Mouse (Mus musculus) lung, postnatal 0 days (tissue): ENCODE measurements around the gene Dact3. TPM values are rescaled to one million over a fixed set of nuclear protein-coding genes. Genes with fewer than 3 reads are reported as not detected.
A peak's percentile ranks its signal among the peaks of the same experiment; 100 is the strongest.

Experiments
- ATAC-seq: fragments of 200-750 bp; cut with Nextera tagmentation; 2 replicates; pipeline ENCODE4 v1.8.0; 2017; ENCODE audit warnings: moderate library complexity
- DNase-seq: peaks from one replicate; pipeline ENCODE4 v3.0.0-alpha.2; 2016; ENCODE audit warnings: low spot score
- H3K27ac ChIP-seq: fragments of 300-500 bp; sonication (generic); 2 replicates; pipeline ENCODE4 v1.5.1; 2014; ENCODE audit warnings: antibody characterized with exemption, mild to moderate bottlenecking, low read length, mixed read lengths
- H3K27me3 ChIP-seq: fragments of 300-500 bp; sonication (generic); replicated peaks from 2 replicates; pipeline ENCODE4 v1.6.1; 2014; ENCODE audit warnings: low read length, mixed read lengths; ENCODE audit not compliant: insufficient read depth
- H3K36me3 ChIP-seq: fragments of 300-500 bp; sonication (generic); 2 replicates; pipeline ENCODE4 v1.6.1; 2014; ENCODE audit warnings: low read length, mixed read lengths; ENCODE audit not compliant: insufficient read depth
- H3K4me1 ChIP-seq: fragments of 300-500 bp; sonication (generic); 2 replicates; pipeline ENCODE4 v1.6.1; 2014; ENCODE audit warnings: antibody characterized with exemption, low read depth, low read length, mixed read lengths; ENCODE audit not compliant: insufficient read depth
- H3K4me2 ChIP-seq: fragments of 300-500 bp; sonication (generic); replicated peaks from 2 replicates; pipeline ENCODE4 v1.6.1; 2014; ENCODE audit warnings: low read depth, mild to moderate bottlenecking, low read length, moderate library complexity, mixed read lengths
- H3K4me3 ChIP-seq: fragments of 300-500 bp; sonication (generic); 2 replicates; pipeline ENCODE4 v1.5.1; 2014; ENCODE audit warnings: low read depth, low read length
- H3K9ac ChIP-seq: fragments of 300-500 bp; sonication (generic); replicated peaks from 2 replicates; pipeline ENCODE4 v1.6.1; 2014; ENCODE audit warnings: low read depth, mild to moderate bottlenecking
- H3K9me3 ChIP-seq: fragments of 300-500 bp; sonication (generic); 2 replicates; pipeline ENCODE4 v1.6.1; 2016; ENCODE audit warnings: low read length, mixed read lengths
- CTCF ChIP-seq: IDR thresholded peaks from 2 replicates; pipeline ENCODE4 v1.5.1; 2016; ENCODE audit warnings: antibody characterized with exemption, mild to moderate bottlenecking
- EP300 ChIP-seq: IDR thresholded peaks from 2 replicates; pipeline ENCODE4 v1.6.1; 2016; ENCODE audit warnings: antibody characterized with exemption, mild to moderate bottlenecking, control low read depth
- WGBS: fragments of 180-500 bp; shearing (Covaris S2); extraction: QIAGEN DNeasy Blood & Tissue Kit; methylation state at CpG from one replicate; pipeline ENCODE4 v1.1.7; 2014; 5-methylcytosine and 5-hydroxymethylcytosine counted together
- polyA plus RNA-seq: library from polyadenylated mRNA; unstranded; fragments of >200 nt; fragmentation: Nextera tagmentation; extraction: Ambion mirVana; gene quantifications from 2 replicates; pipeline ENCODE4 v1.2.1, GENCODE M21; 2015

The Dact3 gene
- polyA plus RNA-seq, 1 experiment from 2014 or later, result 4.3 TPM

GRCm38 (mm10) chr7:16880615-16881014 lies 5.5 kb downstream of the Dact3 start:
- no peak for TF ChIP-seq CTCF
- no peak for TF ChIP-seq EP300
- no peak for ATAC-seq
- no peak overlapping the region for H3K4me2 ChIP-seq
- H3K36me3 ChIP-seq, result no peaks in the 10 kb centered on the region
- H3K4me1 ChIP-seq, result no peaks in the 10 kb centered on the region
- 35% methylated on average over 5 of the region's 5 CpGs for WGBS
- H3K27ac ChIP-seq, result no peak overlapping the region
- H3K9me3 ChIP-seq, result no peaks in the 10 kb centered on the region
- no peak overlapping the region for H3K9ac ChIP-seq
- DNase-seq, result no peak
- no peak overlapping the region for H3K4me3 ChIP-seq
- H3K27me3 ChIP-seq, result peaks cover 8% of the 10 kb centered on the region

DNA sequence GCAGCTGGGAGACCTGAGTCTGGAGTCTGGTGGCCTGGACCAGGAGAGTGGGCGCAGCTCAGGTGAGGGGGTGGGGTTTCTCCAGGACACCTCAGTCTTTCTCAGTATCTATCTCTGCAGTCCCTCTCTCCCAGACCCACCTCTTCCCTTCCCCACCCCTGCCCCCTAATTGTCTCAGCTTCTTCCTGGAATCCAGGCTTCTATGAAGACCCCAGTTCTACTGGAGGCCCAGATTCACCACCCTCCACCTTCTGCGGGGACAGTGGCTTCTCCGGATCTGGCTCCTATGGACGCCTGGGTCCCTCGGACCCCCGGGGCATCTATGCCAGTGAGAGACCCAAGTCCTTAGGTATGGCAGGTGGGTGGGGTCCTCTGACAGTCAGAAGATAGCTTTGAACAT lies 8.0 kb downstream of the Dact3 start:
- TF ChIP-seq CTCF (no peak), EP300 (no peak)
- no peaks in the 10 kb centered on the region for H3K9me3 ChIP-seq
- ATAC-seq, result no peak
- no peak overlapping the region for H3K9ac ChIP-seq
- peaks cover 10% of the 10 kb centered on the region for H3K27me3 ChIP-seq
- H3K27ac ChIP-seq, result no peak overlapping the region
- DNase-seq, result no peak
- H3K4me2 ChIP-seq, result no peak overlapping the region
- H3K36me3 ChIP-seq, result no peaks in the 10 kb centered on the region
- H3K4me3 ChIP-seq, result no peak overlapping the region
- no peaks in the 10 kb centered on the region for H3K4me1 ChIP-seq
- WGBS, result 87% methylated on average over 6 of the region's 6 CpGs

- no peak overlapping the region for H3K27ac ChIP-seq
- WGBS, result 67% methylated on average over 4 of the region's 4 CpGs
- H3K27me3 ChIP-seq, result peaks cover 10% of the 10 kb centered on the region
- no peak overlapping the region for H3K4me3 ChIP-seq
- H3K4me2 ChIP-seq, result no peak overlapping the region
- no peak for DNase-seq
- TF ChIP-seq CTCF (no peak), EP300 (no peak)
- ATAC-seq, result no peak
- H3K36me3 ChIP-seq, result no peaks in the 10 kb centered on the region
- no peaks in the 10 kb centered on the region for H3K4me1 ChIP-seq
- H3K9ac ChIP-seq, result no peak overlapping the region
- H3K9me3 ChIP-seq, result no peaks in the 10 kb centered on the region
These were observed 9.2 kb downstream of the Dact3 start for GRCm38 (mm10) chr7:16884334-16884733.

- Histone ChIP-seq H3K36me3 (no peaks in the 10 kb centered on the region), H3K9ac (no peak overlapping the region), H3K4me2 (peak overlapping the region; percentile 42), H3K27me3 (peaks cover 10% of the 10 kb centered on the region), H3K9me3 (no peaks in the 10 kb centered on the region), H3K4me3 (peak overlapping the region; percentile 26), H3K4me1 (no peaks in the 10 kb centered on the region), H3K27ac (no peak overlapping the region)
- TF ChIP-seq EP300 (no peak), CTCF (no peak)
- WGBS, result 23% methylated on average over 53 of the region's 95 CpGs
- DNase-seq, result no peak
- ATAC-seq, result peak; percentile 40
These were observed 10.2 kb downstream of the Dact3 start for GRCm38 (mm10) chr7:16885271-16885776.

DNA sequence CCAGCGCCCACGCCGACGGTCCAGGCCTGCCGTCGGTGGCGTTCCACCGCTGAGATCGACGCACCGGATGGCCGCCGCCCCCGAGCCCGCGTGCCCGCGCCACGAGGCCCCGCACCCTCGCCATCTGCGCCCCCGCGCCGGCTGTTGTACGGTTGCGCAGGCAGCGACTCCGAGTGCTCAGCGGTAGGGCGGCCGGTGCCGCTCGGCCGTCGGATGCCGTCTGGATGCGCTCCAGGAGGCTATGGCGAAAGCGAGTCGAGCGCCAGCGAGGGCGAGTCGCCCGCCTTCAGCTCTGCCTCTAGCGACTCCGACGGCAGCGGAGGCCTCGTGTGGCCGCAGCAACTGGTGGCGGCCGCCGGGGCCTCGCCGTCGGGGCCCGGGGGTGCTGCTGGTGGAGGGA lies 10.8 kb downstream of the Dact3 start:
- no peak overlapping the region for H3K4me2 ChIP-seq
- no peaks in the 10 kb centered on the region for H3K9me3 ChIP-seq
- H3K27me3 ChIP-seq, result peaks cover 10% of the 10 kb centered on the region
- TF ChIP-seq CTCF (no peak), EP300 (no peak)
- H3K9ac ChIP-seq, result no peak overlapping the region
- 59% methylated on average over 57 of the region's 59 CpGs for WGBS
- no peak overlapping the region for H3K27ac ChIP-seq
- H3K4me1 ChIP-seq, result no peaks in the 10 kb centered on the region
- no peaks in the 10 kb centered on the region for H3K36me3 ChIP-seq
- ATAC-seq (no peak), DNase-seq (no peak)
- H3K4me3 ChIP-seq, result no peak overlapping the region

DNA sequence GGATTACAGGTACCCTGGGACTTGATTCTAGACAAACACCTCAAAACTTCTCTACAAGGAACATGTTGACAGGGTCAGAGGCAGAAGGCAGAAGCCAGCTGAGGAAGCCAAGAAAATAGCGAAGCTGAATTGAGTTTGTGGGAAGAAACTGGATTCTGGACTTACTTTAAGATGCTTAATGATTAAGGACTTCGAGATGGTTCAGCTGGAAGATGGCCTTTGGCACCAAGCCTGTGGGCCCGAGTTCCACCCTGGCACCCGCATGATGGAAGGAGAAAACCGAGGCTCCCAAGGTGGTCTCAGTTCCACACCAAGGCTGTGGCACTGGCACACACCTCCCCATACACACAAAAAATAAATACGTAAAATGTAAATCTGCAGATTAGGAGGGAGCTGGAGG lies 15.4 kb downstream of the Dact3 start:
- DNase-seq (peak; percentile 54), ATAC-seq (no peak)
- H3K4me3 ChIP-seq, result no peak overlapping the region
- H3K4me2 ChIP-seq, result no peak overlapping the region
- H3K27me3 ChIP-seq, result peaks cover 24% of the 10 kb centered on the region
- TF ChIP-seq CTCF, result no peak
- TF ChIP-seq EP300, result no peak
- H3K36me3 ChIP-seq, result no peaks in the 10 kb centered on the region
- no peak overlapping the region for H3K9ac ChIP-seq
- no peaks in the 10 kb centered on the region for H3K9me3 ChIP-seq
- WGBS, result 35% methylated on average over 6 of the region's 6 CpGs
- peak overlapping the region; percentile 66 for H3K27ac ChIP-seq
- 0 out of 2 replicates have a peak, but pooled peaks cover 3% of the 10 kb centered on the region for H3K4me1 ChIP-seq

DNA sequence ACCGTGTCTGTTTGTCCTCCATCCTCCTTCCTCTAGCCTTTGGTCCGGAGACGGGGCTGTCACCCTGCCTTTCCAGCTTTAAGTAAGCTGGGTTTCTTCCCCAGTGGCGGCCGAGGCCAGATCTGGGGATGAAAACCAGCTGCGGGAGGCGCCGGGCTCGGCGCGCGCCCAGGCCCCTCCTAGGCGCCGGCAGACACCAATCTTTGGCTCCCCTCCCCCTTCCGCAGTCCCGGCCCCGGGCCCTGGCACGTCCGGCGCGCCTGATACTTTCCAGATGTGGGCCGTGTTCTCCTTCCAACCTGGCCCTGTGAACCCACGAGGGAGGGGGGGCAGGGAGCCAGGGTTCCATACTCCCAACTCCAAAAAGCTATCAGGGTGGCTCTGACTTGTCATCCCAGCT lies 15.8 kb downstream of the Dact3 start:
- Histone ChIP-seq H3K27me3 (peaks cover 21% of the 10 kb centered on the region), H3K4me2 (no peak overlapping the region; the same call in 1 of the 2 replicates), H3K27ac (peak overlapping the region; percentile 69), H3K4me1 (0 out of 2 replicates have a peak, but pooled peaks cover 3% of the 10 kb centered on the region), H3K9me3 (no peaks in the 10 kb centered on the region), H3K4me3 (no peak overlapping the region), H3K9ac (no peak overlapping the region), H3K36me3 (no peaks in the 10 kb centered on the region)
- WGBS, result 2% methylated on average over 20 of the region's 23 CpGs
- DNase-seq (peak; percentile 93), ATAC-seq (peak; percentile 83)
- TF ChIP-seq EP300 (no peak), CTCF (no peak)
